In genomic region chr13:18462221-18462620, GRCm38 (mm10) we compare ENCODE assay signal across 27 mouse cellular contexts.
DNase-seq lines count a peak whose midpoint lies in the region; ATAC-seq and TF ChIP-seq lines count a peak whose summit lies in the region.
"Had no signal": no experiment of that assay in that cellular context is flagged by ENCODE, and none has a peak within 500 bp of the region (broad histone marks: within the 10 kb centered on the region; RNA-seq: fewer than 3 reads in every experiment).

No protein-coding gene starts in this region.

- H3K27me3 ChIP-seq in midbrain, embryonic 14.5 days (ENCODE audit: control insufficient read depth, insufficient read depth, low read length) = no peaks in the 10 kb centered on the region
- no peaks in the 10 kb centered on the region for H3K27me3 ChIP-seq in midbrain, embryonic 15.5 days (replicated peaks)
- no peaks in the 10 kb centered on the region for H3K27me3 ChIP-seq in forebrain, embryonic 16.5 days (replicated peaks; ENCODE audit: control insufficient read depth, insufficient read depth, low read length)
- H3K27me3 ChIP-seq: embryonic facial prominence, embryonic 13.5 days; embryonic facial prominence, embryonic 15.5 days; forebrain, embryonic 12.5 days had no signal

- no peaks in the 10 kb centered on the region for H3K36me3 ChIP-seq in midbrain, embryonic 14.5 days (ENCODE audit: control insufficient read depth, insufficient read depth, low read length)
- H3K36me3 ChIP-seq in midbrain, embryonic 15.5 days (replicated peaks) = no peaks in the 10 kb centered on the region
- H3K36me3 ChIP-seq in forebrain, embryonic 16.5 days (ENCODE audit: control insufficient read depth, insufficient read depth) = no peaks in the 10 kb centered on the region
- H3K36me3 ChIP-seq: embryonic facial prominence, embryonic 13.5 days; embryonic facial prominence, embryonic 15.5 days; forebrain, embryonic 10.5 days; forebrain, embryonic 12.5 days; G1E had no signal

- WGBS in midbrain, embryonic 14.5 days = 4% methylated on average over 4 of the region's 4 CpGs
- 10% methylated on average over 4 of the region's 4 CpGs for WGBS in midbrain, embryonic 15.5 days
- 10% methylated on average over 4 of the region's 4 CpGs for WGBS in forebrain, embryonic 16.5 days

- TF ChIP-seq CTCF in brain, embryonic 14.5 days (IDR thresholded peaks at IDR 0.05; ENCODE audit: borderline replicate concordance, extremely low read depth, insufficient read depth, insufficient read length) = no peak

- ATAC-seq in midbrain, embryonic 14.5 days (ENCODE audit: low FRiP score, low TSS enrichment) = no peak
- ATAC-seq in midbrain, embryonic 15.5 days (replicated peaks) = no peak
- ATAC-seq in forebrain, embryonic 16.5 days = no peak
- ATAC-seq: activated CD4-positive, CD25-positive, alpha-beta regulatory T cell, adult 4 months; forebrain, embryonic 14.5 days; forebrain, postnatal 0 days; Patski had no signal

- H3K9me3 ChIP-seq in midbrain, embryonic 14.5 days (ENCODE audit: control insufficient read depth, low read length) = no peaks in the 10 kb centered on the region
- H3K9me3 ChIP-seq in midbrain, embryonic 15.5 days = no peaks in the 10 kb centered on the region
- H3K9me3 ChIP-seq in forebrain, embryonic 16.5 days (ENCODE audit: control insufficient read depth, low read length) = no peaks in the 10 kb centered on the region
- H3K9me3 ChIP-seq: embryonic facial prominence, embryonic 13.5 days; embryonic facial prominence, embryonic 15.5 days; forebrain, embryonic 10.5 days; forebrain, embryonic 12.5 days; G1E had no signal

- H3K4me1 ChIP-seq in midbrain, embryonic 14.5 days (ENCODE audit: control insufficient read depth, insufficient read depth, low read length) = 0 out of 2 replicates have a peak, but pooled peaks cover 6% of the 10 kb centered on the region
- H3K4me1 ChIP-seq in midbrain, embryonic 15.5 days = no peaks in the 10 kb centered on the region
- peaks cover 5% of the 10 kb centered on the region; the same call in 1 of the 2 replicates for H3K4me1 ChIP-seq in forebrain, embryonic 16.5 days (replicated peaks; ENCODE audit: control insufficient read depth, insufficient read depth, low read length)
- H3K4me1 ChIP-seq: embryonic facial prominence, embryonic 13.5 days; embryonic facial prominence, embryonic 15.5 days had no signal

- peak; percentile 35 for DNase-seq in midbrain, embryonic 14.5 days
- peak; percentile 83 for DNase-seq in R1 (ENCODE audit: low read depth, low spot score)
- DNase-seq in brain, embryonic 14.5 days (ENCODE audit: low read depth) = peak; percentile 14
- DNase-seq in retina, postnatal 1 day = peak; percentile 55
- no peak for DNase-seq in spleen, postnatal 36 days (ENCODE audit: low spot score in 2 of 2)
- no peak for DNase-seq in kidney, postnatal 36 days
- DNase-seq: adrenal gland, adult 8-10 months; adrenal gland, postnatal 14 days; cerebellum, adult 11 months; cerebellum, adult 18-20 months; cerebellum, adult 8-10 months; cerebellum, adult 9-11 months; cerebellum, postnatal 14 days; cerebellum, postnatal 36 days; embryo, embryonic 11 days; forebrain, postnatal 0 days had no signal

- TF ChIP-seq POLR2A in brain, embryonic 14.5 days (IDR thresholded peaks at IDR 0.05; ENCODE audit: borderline replicate concordance, extremely low read depth, insufficient read depth, insufficient read length, poor library complexity, severe bottlenecking) = no peak

- no peak overlapping the region for H3K9ac ChIP-seq in midbrain, embryonic 14.5 days (replicated peaks; ENCODE audit: low read length)
- H3K9ac ChIP-seq in midbrain, embryonic 15.5 days = no peak overlapping the region
- no peak overlapping the region for H3K9ac ChIP-seq in forebrain, embryonic 16.5 days (replicated peaks; ENCODE audit: low read depth, low read length)
- H3K9ac ChIP-seq: embryonic facial prominence, embryonic 13.5 days; embryonic facial prominence, embryonic 15.5 days; forebrain, embryonic 12.5 days; forebrain, postnatal 0 days had no signal

- H3K27ac ChIP-seq in midbrain, embryonic 14.5 days (replicated peaks; ENCODE audit: low read depth, low read length) = no peak overlapping the region
- no peak overlapping the region for H3K27ac ChIP-seq in midbrain, embryonic 15.5 days
- no peak overlapping the region for H3K27ac ChIP-seq in forebrain, embryonic 16.5 days (ENCODE audit: low read length)
- H3K27ac ChIP-seq: embryonic facial prominence, embryonic 13.5 days; embryonic facial prominence, embryonic 15.5 days; forebrain, embryonic 10.5 days; forebrain, embryonic 12.5 days had no signal

- no peak overlapping the region for H3K4me2 ChIP-seq in midbrain, embryonic 14.5 days (ENCODE audit: low read length)
- H3K4me2 ChIP-seq in midbrain, embryonic 15.5 days = no peak overlapping the region
- no peak overlapping the region for H3K4me2 ChIP-seq in forebrain, embryonic 16.5 days (ENCODE audit: low read length)
- H3K4me2 ChIP-seq: embryonic facial prominence, embryonic 13.5 days; embryonic facial prominence, embryonic 15.5 days; forebrain, embryonic 12.5 days had no signal

- no peak overlapping the region for H3K4me3 ChIP-seq in midbrain, embryonic 14.5 days (replicated peaks; ENCODE audit: low read depth, low read length)
- H3K4me3 ChIP-seq in midbrain, embryonic 15.5 days = no peak overlapping the region
- no peak overlapping the region for H3K4me3 ChIP-seq in forebrain, embryonic 16.5 days (replicated peaks; ENCODE audit: low read length)
- H3K4me3 ChIP-seq: embryonic facial prominence, embryonic 13.5 days; embryonic facial prominence, embryonic 15.5 days; erythroblast, embryonic 14.5 days; forebrain, embryonic 10.5 days; forebrain, embryonic 12.5 days had no signal

Comparison
In these comparisons a context has a peak if more than half of its experiments do, and no peak if none do; other contexts are left out.
1. DNase-seq: peak in midbrain, embryonic 14.5 days (single experiment), R1 (single experiment), brain, embryonic 14.5 days (single experiment) and retina, postnatal 1 day (single experiment); none in spleen, postnatal 36 days (0 of 2) and kidney, postnatal 36 days (0 of 2).